Mouse (Mus musculus) gastrocnemius, adult 2 months (tissue): ENCODE results near the gene Cdk9. TPM values are rescaled to one million over a fixed set of nuclear protein-coding genes. Genes with fewer than 3 reads are reported as not detected.

Experiments
- DNase-seq: peaks from one replicate; pipeline ENCODE4 v3.0.0; 2022
- H3K27ac ChIP-seq: fragments of 200-600 bp; 2 replicates; pipeline ENCODE4 v1.8.1; 2022; ENCODE audit warnings: mild to moderate bottlenecking
- H3K4me3 ChIP-seq: fragments of 200-600 bp; 2 replicates; pipeline ENCODE4 v1.8.1; 2022; ENCODE audit warnings: mild to moderate bottlenecking, moderate library complexity
- CTCF ChIP-seq: fragments of 200-600 bp; IDR thresholded peaks from 2 replicates; pipeline ENCODE4 v1.8.1; 2022; ENCODE audit warnings: antibody characterized with exemption, mild to moderate bottlenecking, moderate library complexity
- intact Hi-C: fragments of 180-260 bp; cut with DNase I; formaldehyde crosslinking; loops from one replicate; pipeline ENCODE4 v1.15.1; 2025
- total RNA-seq, 2 experiments: library from RNA; stranded (reverse); gene quantifications; 2 replicates each; pipeline ENCODE4 v1.2.3; 2021

The Cdk9 gene
- total RNA-seq, 2 experiments from 2014 or later = 20.2 to 22.0 TPM

DNA sequence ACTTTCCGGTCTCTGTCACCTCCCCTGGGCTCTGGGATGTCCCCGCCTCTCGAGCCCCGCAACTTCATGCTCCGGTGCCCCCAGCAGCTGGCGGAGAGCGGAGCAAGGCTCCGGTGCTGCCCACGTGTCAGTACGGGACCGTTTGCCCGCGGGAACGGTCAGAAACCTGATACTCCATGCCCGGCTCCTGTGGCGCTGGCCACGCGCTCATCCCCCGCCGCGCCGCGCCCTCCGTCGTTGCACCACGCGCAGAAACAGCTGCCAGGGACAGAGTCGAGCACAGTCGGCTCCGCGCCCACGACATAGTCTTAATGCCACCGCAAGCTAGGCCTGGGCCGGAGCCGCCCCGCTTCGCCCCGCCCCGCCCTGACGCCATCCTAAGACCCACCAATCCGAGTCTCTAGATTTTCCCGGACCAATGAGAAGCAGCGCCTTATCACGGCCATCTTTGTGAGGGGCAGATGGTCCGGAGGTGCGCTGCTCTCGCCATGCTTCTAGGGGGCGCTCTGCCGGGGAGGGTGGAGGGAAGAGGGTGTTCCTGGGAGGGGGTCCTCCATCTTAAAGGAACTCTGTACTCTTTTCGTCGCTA, 19.0 kb downstream of the Cdk9 start:
- intact Hi-C loops = loop anchor here (2.0 kb wide), 2 partner anchors 19 to 119 kb away; partner anchors contain the start of genes 9430097D07Rik, Cdk9 and Pip5kl1
- Histone ChIP-seq H3K4me3 (peak overlapping the region; percentile 92), H3K27ac (peak overlapping the region; percentile 94)
- DNase-seq = peak; percentile 97
- TF ChIP-seq CTCF = peak; percentile 89

DNA sequence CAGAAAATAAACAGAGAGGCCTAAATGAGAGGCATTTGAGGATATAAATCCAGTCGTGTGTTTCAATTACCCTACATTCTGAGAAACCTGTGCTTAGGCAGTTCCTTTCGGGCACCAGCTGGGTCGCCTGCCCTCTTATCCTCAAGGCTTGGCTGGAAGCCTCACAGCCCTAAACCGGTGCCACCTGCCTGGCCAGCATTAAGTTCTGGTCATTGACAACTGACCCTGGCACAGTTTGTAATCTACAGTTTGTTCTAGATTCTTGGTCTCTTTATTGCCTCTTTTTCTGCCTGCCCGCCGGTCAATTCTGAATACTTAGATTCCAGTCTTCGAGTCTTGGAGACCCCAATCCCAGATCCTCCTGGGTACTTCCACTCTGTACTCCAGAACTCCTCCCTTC, 19.6 kb downstream of the Cdk9 start:
- Histone ChIP-seq H3K4me3 (peak overlapping the region; percentile 92), H3K27ac (peak overlapping the region; percentile 94)
- TF ChIP-seq CTCF = no peak
- peak; percentile 69 for DNase-seq
- intact Hi-C loops = loop anchor here (2.0 kb wide), 1 partner anchor 118 kb away; the partner anchor contains the start of genes 9430097D07Rik and Pip5kl1

DNA sequence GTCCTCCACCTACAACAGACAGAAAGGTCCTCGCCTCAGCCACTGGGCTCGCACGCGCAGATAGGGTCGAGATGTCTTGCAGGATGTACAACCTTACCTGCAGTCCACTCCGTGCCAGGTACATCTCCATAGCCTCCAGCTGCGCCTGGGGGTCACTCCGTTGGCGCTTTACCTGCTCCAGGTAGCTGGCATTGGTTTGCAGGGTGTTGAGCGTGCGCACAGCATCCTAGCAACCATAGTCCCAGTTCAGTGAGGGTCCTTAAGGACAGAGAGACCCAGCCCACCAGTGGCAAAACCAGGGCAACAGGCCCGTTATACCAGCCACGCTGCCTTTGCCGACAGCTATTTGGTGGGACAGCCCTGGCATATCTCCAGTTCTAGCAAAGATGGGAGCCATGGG, 20.4 kb downstream of the Cdk9 start:
- intact Hi-C loops = loop anchor here (2.0 kb wide), 1 partner anchor 118 kb away; the partner anchor contains the start of genes 9430097D07Rik and Pip5kl1
- DNase-seq = peak; percentile 48
- no peak for TF ChIP-seq CTCF
- H3K27ac ChIP-seq = peak overlapping the region; percentile 94
- H3K4me3 ChIP-seq = peak overlapping the region; percentile 92

- TF ChIP-seq CTCF = no peak
- H3K27ac ChIP-seq = peak overlapping the region; percentile 28; the same call in 1 of the 2 replicates
- H3K4me3 ChIP-seq = no peak overlapping the region
- no peak for DNase-seq
- intact Hi-C loops = no loop called here
Observed at GRCm38 (mm10) chr2:32691041-32691440, 21.8 kb downstream of the Cdk9 start.

DNA sequence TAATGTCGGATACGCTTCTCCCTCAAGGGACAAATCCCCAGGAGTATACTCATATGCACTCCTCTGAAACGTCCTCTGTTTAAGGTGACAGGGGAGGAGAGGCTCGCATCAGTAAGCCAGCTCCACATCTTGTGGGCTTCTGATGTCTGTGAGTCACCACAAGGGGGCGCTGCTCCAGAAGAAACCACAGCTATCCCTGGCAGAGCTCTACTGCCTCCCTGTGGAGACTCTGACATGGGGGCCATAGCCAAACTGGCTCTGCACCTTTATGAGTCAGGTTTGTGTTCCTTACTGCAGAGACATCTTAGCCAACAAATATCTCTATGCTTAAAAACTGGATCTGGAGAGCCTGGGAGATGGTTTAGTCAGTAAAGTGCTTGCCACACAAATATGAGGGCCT, 23.5 kb downstream of the Cdk9 start:
- no peak overlapping the region for H3K4me3 ChIP-seq
- no peak; the same call in none of the 2 replicates for TF ChIP-seq CTCF

GRCm38 (mm10) chr2:32687562-32687961, 25.3 kb downstream of the Cdk9 start:
- intact Hi-C loops = no loop called here
- no peak for TF ChIP-seq CTCF
- no peak overlapping the region for H3K27ac ChIP-seq
- no peak overlapping the region for H3K4me3 ChIP-seq
- DNase-seq = no peak

More for the DNA sequence above, 23.5 kb downstream of the Cdk9 start:
- intact Hi-C loops = loop anchor here (1.0 kb wide), 1 partner anchor 58 kb away; no protein-coding TSS in a partner anchor
- H3K27ac ChIP-seq = 0 out of 2 replicates have a peak overlapping the region, but pooled peaks have one; percentile 17
- DNase-seq = peak; percentile 93

GRCm38 (mm10) chr2:32686640-32687039, 26.2 kb downstream of the Cdk9 start:
- DNase-seq = no peak
- Histone ChIP-seq H3K27ac (no peak overlapping the region), H3K4me3 (no peak overlapping the region)
- no peak for TF ChIP-seq CTCF
- intact Hi-C loops = no loop called here

- DNase-seq = no peak
- Histone ChIP-seq H3K4me3 (no peak overlapping the region), H3K27ac (peak overlapping the region; percentile 49; the same call in 1 of the 2 replicates)
- TF ChIP-seq CTCF = no peak
- intact Hi-C loops = no loop called here
Observed at GRCm38 (mm10) chr2:32685807-32686206, 27.1 kb downstream of the Cdk9 start.

GRCm38 (mm10) chr2:32684681-32685428, 28.0 kb downstream of the Cdk9 start:
- DNase-seq = no peak
- Histone ChIP-seq H3K4me3 (no peak overlapping the region), H3K27ac (no peak overlapping the region)
- no peak for TF ChIP-seq CTCF
- intact Hi-C loops = no loop called here

DNA sequence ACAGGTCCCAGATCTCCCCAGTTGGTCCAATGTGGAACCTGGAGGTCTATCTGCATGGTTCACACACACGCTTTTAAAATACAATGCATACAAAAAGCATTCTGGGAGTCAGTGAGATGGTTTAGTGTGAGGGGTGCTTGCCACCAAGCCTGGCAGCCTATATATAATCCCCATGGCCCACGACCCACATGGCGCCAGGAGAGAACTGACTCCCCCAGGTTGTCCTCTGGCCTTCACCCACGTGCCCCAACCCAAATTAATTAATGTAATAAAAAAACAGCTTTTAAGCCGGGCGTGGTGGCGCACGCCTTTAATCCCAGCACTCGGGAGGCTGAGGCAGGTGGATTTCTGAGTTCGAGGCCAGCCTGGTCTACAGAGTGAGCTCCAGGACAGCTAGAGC, 29.2 kb downstream of the Cdk9 start:
- no peak overlapping the region for H3K4me3 ChIP-seq
- DNase-seq = no peak
- intact Hi-C loops = no loop called here
- TF ChIP-seq CTCF = no peak
- peak overlapping the region; percentile 46; the same call in 1 of the 2 replicates for H3K27ac ChIP-seq

DNA sequence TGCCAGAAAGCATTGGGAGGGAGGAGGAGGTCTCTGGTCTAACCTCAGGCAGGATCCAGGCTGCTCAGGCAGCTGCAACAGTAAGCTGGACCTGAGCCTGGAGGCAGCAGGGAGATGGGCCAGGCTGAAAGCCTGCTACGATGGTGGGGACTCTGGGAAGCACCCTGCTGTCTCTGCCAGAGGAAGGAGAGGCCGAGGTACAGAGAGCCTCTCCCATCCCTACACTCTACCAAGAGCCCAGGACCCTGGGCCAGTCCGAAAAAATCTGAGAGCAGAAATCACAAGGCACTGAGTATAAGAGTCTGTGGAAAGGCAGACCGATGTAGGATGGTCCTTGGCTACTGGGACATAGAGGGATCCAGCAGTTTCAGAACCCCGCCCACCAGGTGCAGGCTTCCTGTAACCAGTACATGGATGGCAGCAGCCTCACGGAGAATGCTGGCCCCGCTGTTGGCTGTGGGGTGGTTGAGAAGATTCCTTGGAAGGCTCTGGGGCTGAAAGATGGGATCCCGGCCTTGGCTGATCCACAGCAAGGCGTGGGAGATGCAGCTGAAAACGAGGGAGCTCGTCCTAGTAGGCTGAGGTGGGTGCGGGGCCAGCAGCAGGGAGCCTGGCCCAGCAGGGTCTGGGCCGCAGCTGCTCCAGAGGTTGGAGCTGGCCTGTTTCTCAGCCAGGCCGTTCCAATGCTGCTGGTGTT, 30.0 kb downstream of the Cdk9 start:
- intact Hi-C loops = no loop called here
- H3K4me3 ChIP-seq = no peak overlapping the region
- peak; percentile 63 for DNase-seq
- H3K27ac ChIP-seq = peak overlapping the region; percentile 46
- no peak for TF ChIP-seq CTCF

DNA sequence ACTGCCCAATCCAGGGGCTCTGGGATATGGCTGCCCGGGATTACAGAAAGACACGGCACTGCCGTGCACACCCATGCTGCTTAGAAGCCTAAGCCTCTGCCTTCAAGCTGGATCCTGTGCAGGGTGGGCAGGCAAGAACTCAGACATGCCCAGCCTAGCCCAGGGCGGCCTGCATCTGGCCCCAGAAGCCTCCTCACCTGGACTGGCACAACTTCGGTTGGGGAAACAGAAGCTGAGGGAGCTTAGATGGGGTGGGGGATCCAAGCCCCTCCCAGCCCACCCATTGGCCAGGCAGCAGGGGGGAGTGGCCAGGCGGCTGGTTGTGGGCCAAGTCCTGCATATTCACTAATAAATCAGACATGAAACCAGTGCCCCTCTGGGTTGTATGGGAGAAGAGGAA, 31.1 kb downstream of the Cdk9 start:
- intact Hi-C loops = no loop called here
- H3K27ac ChIP-seq = peak overlapping the region; percentile 35
- no peak for DNase-seq
- no peak overlapping the region for H3K4me3 ChIP-seq
- TF ChIP-seq CTCF = no peak
